Mouse (Mus musculus) stomach, embryonic 15.5 days (tissue): ENCODE data around the gene Prm2. TPM values are rescaled to one million over a fixed set of nuclear protein-coding genes. Genes with fewer than 3 reads are reported as not detected.

ENCODE experiments used
- ATAC-seq: fragments of 200-750 bp; cut with Nextera tagmentation; 2 replicates; pipeline ENCODE4 v1.8.0; 2017; ENCODE audit warnings: low read depth, moderate number of reproducible peaks, moderate TSS enrichment; ENCODE audit not compliant: insufficient read depth, low FRiP score
- H3K27ac ChIP-seq: fragments of 300-500 bp; sonication (generic); 2 replicates; pipeline ENCODE4 v1.5.1; 2015; ENCODE audit warnings: mild to moderate bottlenecking, inconsistent platforms
- H3K27me3 ChIP-seq: fragments of 300-500 bp; sonication (generic); replicated peaks from 2 replicates; pipeline ENCODE4 v1.6.1; 2015; ENCODE audit warnings: inconsistent platforms
- H3K36me3 ChIP-seq: fragments of 300-500 bp; sonication (generic); 2 replicates; pipeline ENCODE4 v1.6.1; 2015; ENCODE audit warnings: inconsistent platforms
- H3K4me1 ChIP-seq: fragments of 300-500 bp; sonication (generic); 2 replicates; pipeline ENCODE4 v1.6.1; 2015; ENCODE audit warnings: inconsistent platforms
- H3K4me2 ChIP-seq: fragments of 300-500 bp; sonication (generic); 2 replicates; pipeline ENCODE4 v1.6.1; 2015; ENCODE audit warnings: mild to moderate bottlenecking, inconsistent platforms
- H3K4me3 ChIP-seq: fragments of 300-500 bp; sonication (generic); replicated peaks from 2 replicates; pipeline ENCODE4 v1.5.1; 2015; ENCODE audit warnings: inconsistent platforms
- H3K9ac ChIP-seq: fragments of 300-500 bp; sonication (generic); 2 replicates; pipeline ENCODE4 v1.6.1; 2015; ENCODE audit warnings: inconsistent platforms
- H3K9me3 ChIP-seq: fragments of 300-500 bp; sonication (generic); 2 replicates; pipeline ENCODE4 v1.6.1; 2016; ENCODE audit warnings: inconsistent platforms
- WGBS: fragments of 180-500 bp; shearing (Covaris S2); methylation state at CpG from one replicate; pipeline ENCODE4 v1.1.7; 2015; 5-methylcytosine and 5-hydroxymethylcytosine counted together
- polyA plus RNA-seq: library from polyadenylated mRNA; unstranded; fragments of >200 nt; fragmentation: Nextera tagmentation; extraction: Ambion mirVana; gene quantifications from 2 replicates; pipeline ENCODE4 v1.2.1, GENCODE M21; 2015

Prm2 gene
- polyA plus RNA-seq, 1 experiment from 2014 or later: not detected

GRCm38 (mm10) chr16:10828461-10828805 lies 32.5 kb upstream of the Prm2 start:
- ATAC-seq: 0 out of 2 replicates have a peak, but pooled peaks have one; percentile 38
- Histone ChIP-seq H3K4me3 (no peak overlapping the region), H3K36me3 (no peaks in the 10 kb centered on the region), H3K9me3 (no peaks in the 10 kb centered on the region), H3K4me1 (no peaks in the 10 kb centered on the region), H3K27me3 (no peaks in the 10 kb centered on the region), H3K27ac (no peak overlapping the region), H3K9ac (no peak overlapping the region), H3K4me2 (no peak overlapping the region)
- WGBS: 64% methylated on average over 4 of the region's 4 CpGs

DNA sequence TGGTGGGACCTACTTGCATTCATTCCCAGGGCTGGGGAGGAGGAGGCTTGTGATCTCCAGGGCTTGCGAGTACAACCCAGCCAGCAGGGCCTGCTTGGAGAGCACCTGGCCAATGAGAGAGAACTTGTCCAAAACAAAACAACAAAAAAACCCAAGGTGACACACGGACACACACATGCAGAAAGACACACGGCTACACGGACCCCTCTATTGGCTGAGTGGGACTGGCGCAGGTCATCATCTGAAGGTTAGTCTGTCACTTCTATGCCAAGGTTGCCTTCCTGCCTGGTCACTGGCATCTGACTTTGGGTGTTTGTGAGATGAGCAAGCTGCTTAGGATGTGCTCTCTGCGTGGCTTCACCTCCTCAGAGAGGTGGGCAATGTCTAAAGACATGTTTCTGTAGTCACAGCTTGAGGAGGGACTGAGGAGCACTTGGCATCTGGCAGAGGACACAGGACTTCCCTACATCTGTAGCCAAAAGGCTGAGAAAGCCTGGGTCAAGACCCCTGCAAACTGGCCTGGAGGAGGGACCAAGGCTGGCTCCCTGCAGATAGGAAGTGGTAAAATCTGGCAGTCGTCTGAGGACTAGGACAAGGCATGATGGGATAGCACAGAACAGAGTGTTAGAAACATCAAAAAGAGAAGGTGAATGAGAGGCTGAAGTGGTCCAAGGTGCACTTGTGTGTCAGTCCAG lies 32.0 kb upstream of the Prm2 start:
- ATAC-seq: no peak
- Histone ChIP-seq H3K9ac (no peak overlapping the region), H3K27ac (no peak overlapping the region), H3K36me3 (no peaks in the 10 kb centered on the region), H3K9me3 (no peaks in the 10 kb centered on the region), H3K4me2 (no peak overlapping the region), H3K4me3 (no peak overlapping the region), H3K27me3 (no peaks in the 10 kb centered on the region), H3K4me1 (no peaks in the 10 kb centered on the region)
- WGBS: 78% methylated on average over 7 of the region's 7 CpGs

- no peaks in the 10 kb centered on the region for H3K4me1 ChIP-seq
- no peak for ATAC-seq
- no peaks in the 10 kb centered on the region for H3K27me3 ChIP-seq
- no peak overlapping the region for H3K4me2 ChIP-seq
- WGBS: 85% methylated on average over 9 of the region's 9 CpGs
- no peaks in the 10 kb centered on the region for H3K36me3 ChIP-seq
- no peak overlapping the region for H3K4me3 ChIP-seq
- no peak overlapping the region for H3K27ac ChIP-seq
- no peaks in the 10 kb centered on the region for H3K9me3 ChIP-seq
- H3K9ac ChIP-seq: no peak overlapping the region
These were observed 31.3 kb upstream of the Prm2 start for GRCm38 (mm10) chr16:10827269-10827668.

DNA sequence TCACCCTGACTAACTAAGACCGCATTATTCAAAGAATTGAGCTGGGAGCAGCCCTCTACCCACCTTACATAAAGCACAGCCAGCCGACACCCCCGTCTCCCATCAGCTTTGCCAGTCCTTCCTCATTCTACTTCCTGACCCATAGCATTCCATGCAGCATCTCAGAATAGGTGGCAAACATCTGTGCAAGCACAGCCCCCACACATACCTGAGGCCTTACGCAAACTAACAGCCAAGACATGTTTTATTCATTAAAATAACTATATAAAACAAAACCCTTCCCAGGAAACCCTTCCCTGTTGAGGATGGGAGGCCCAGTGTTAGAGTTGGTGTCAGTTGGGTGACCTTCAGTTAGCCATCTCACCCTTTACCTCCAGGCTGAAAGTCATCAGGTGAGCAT lies 29.9 kb upstream of the Prm2 start:
- no peak for ATAC-seq
- H3K27ac ChIP-seq: no peak overlapping the region

GRCm38 (mm10) chr16:10824536-10824935 lies 28.6 kb upstream of the Prm2 start:
- WGBS: 77% methylated on average over 1 of the region's 1 CpGs
- Histone ChIP-seq H3K9ac (no peak overlapping the region), H3K27ac (no peak overlapping the region), H3K27me3 (no peaks in the 10 kb centered on the region), H3K4me2 (no peak overlapping the region), H3K4me1 (0 out of 2 replicates have a peak, but pooled peaks cover 8% of the 10 kb centered on the region), H3K4me3 (no peak overlapping the region), H3K36me3 (no peaks in the 10 kb centered on the region), H3K9me3 (no peaks in the 10 kb centered on the region)
- ATAC-seq: no peak

More for the DNA sequence above, 29.9 kb upstream of the Prm2 start:
- H3K4me1 ChIP-seq: 0 out of 2 replicates have a peak, but pooled peaks cover 5% of the 10 kb centered on the region
- WGBS: 84% methylated on average over 4 of the region's 4 CpGs
- no peaks in the 10 kb centered on the region for H3K27me3 ChIP-seq
- H3K36me3 ChIP-seq: no peaks in the 10 kb centered on the region
- H3K9ac ChIP-seq: no peak overlapping the region
- H3K9me3 ChIP-seq: no peaks in the 10 kb centered on the region
- no peak overlapping the region for H3K4me3 ChIP-seq
- no peak overlapping the region for H3K4me2 ChIP-seq

GRCm38 (mm10) chr16:10821387-10821786 lies 25.5 kb upstream of the Prm2 start:
- 56% methylated on average over 4 of the region's 4 CpGs for WGBS
- Histone ChIP-seq H3K27ac (no peak overlapping the region; the same call in 1 of the 2 replicates), H3K4me3 (no peak overlapping the region), H3K9ac (no peak overlapping the region), H3K9me3 (no peaks in the 10 kb centered on the region), H3K36me3 (no peaks in the 10 kb centered on the region), H3K27me3 (no peaks in the 10 kb centered on the region), H3K4me2 (no peak overlapping the region), H3K4me1 (0 out of 2 replicates have a peak, but pooled peaks cover 8% of the 10 kb centered on the region)
- ATAC-seq: peak; percentile 41; the same call in 1 of the 2 replicates

DNA sequence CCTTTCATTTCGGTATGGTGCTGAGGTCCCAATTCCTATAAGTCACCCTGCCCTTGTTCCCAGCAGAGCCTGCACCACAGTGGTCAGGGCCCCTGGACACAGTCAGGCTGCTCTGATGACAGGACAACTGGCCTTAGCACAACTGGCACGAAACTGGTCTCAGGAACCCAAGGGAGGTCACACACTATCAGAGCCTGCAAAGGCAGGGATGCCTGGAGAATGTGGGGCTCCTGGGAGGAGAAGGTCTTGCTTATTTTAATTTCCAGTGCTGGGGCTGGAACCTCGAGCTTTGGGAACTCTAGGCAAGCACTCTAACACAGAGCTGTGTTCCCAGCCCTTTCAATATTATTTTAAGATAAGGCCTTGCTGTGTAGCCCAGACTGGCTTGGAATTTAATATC lies 24.0 kb upstream of the Prm2 start:
- H3K36me3 ChIP-seq: no peaks in the 10 kb centered on the region
- H3K9ac ChIP-seq: no peak overlapping the region
- no peaks in the 10 kb centered on the region for H3K27me3 ChIP-seq
- H3K4me1 ChIP-seq: 0 out of 2 replicates have a peak, but pooled peaks cover 8% of the 10 kb centered on the region
- no peak overlapping the region for H3K4me2 ChIP-seq
- no peak overlapping the region for H3K27ac ChIP-seq
- H3K9me3 ChIP-seq: no peaks in the 10 kb centered on the region
- ATAC-seq: no peak
- WGBS: 69% methylated on average over 3 of the region's 3 CpGs
- H3K4me3 ChIP-seq: no peak overlapping the region

DNA sequence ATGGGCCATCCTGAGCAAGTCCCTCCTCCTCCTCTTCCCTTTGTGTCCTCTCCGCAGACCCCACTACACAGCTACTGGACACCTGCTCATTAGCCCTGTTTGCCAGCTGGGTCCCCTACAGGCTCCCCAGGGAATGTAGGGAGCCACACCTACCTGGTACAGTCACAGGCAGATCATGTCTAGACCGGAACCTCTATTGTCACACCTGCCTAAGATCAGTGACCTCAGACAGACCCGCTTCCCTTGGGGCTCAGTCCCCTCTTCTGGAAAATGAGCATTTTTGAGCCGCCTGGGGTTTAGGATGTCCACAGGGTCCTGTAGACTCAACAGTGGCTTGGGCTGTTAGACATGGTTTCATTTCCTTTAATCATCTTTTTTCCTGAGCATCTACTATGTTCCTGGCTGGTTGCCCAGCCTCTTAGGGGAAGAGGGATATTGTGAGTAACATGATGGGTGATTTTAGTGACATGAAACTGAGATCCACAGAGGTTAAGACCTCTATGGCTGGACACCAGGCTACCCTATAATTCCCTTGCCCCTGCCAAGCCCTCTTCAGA lies 22.7 kb upstream of the Prm2 start:
- 79% methylated on average over 4 of the region's 4 CpGs for WGBS

DNA sequence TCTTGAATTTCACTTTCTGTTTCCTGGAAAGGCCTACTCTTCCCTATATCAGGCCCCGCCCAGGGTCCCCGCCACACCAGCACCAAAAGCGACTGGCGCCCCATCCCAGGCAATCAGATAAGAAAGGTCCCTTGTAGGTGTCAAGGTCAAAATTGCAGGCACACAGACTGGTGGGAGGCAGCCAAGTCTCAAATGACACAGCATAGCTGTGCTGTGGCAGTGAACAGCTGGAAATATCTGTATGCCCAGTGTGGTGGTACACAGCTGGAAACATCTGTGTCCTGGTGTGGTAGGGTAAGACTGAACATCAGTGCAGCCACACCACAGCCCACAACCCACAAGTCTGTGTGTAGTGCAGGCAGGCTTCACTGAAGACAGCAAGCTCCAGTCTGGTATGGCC lies 18.9 kb upstream of the Prm2 start:
- no peak overlapping the region for H3K9ac ChIP-seq
- WGBS: 55% methylated on average over 4 of the region's 4 CpGs
- no peak for ATAC-seq

More for the DNA sequence above, 22.7 kb upstream of the Prm2 start:
- Histone ChIP-seq H3K4me1 (0 out of 2 replicates have a peak, but pooled peaks cover 8% of the 10 kb centered on the region), H3K9me3 (no peaks in the 10 kb centered on the region), H3K4me2 (no peak overlapping the region), H3K36me3 (no peaks in the 10 kb centered on the region), H3K4me3 (no peak overlapping the region), H3K27me3 (no peaks in the 10 kb centered on the region), H3K27ac (no peak overlapping the region), H3K9ac (no peak overlapping the region)
- 0 out of 2 replicates have a peak, but pooled peaks have one; percentile 19 for ATAC-seq

GRCm38 (mm10) chr16:10813726-10814125 lies 17.8 kb upstream of the Prm2 start:
- Histone ChIP-seq H3K4me1 (no peaks in the 10 kb centered on the region), H3K27ac (no peak overlapping the region), H3K9ac (no peak overlapping the region), H3K9me3 (no peaks in the 10 kb centered on the region), H3K27me3 (no peaks in the 10 kb centered on the region), H3K4me2 (no peak overlapping the region), H3K4me3 (no peak overlapping the region), H3K36me3 (no peaks in the 10 kb centered on the region)
- 73% methylated on average over 4 of the region's 4 CpGs for WGBS
- ATAC-seq: no peak

More for the DNA sequence above, 18.9 kb upstream of the Prm2 start:
- Histone ChIP-seq H3K4me2 (no peak overlapping the region), H3K4me1 (no peaks in the 10 kb centered on the region), H3K27ac (no peak overlapping the region), H3K4me3 (no peak overlapping the region), H3K27me3 (no peaks in the 10 kb centered on the region), H3K36me3 (no peaks in the 10 kb centered on the region), H3K9me3 (no peaks in the 10 kb centered on the region)

- no peaks in the 10 kb centered on the region for H3K9me3 ChIP-seq
- WGBS: 83% methylated on average over 2 of the region's 2 CpGs
- H3K4me2 ChIP-seq: no peak within 1 kb of the TSS
- no peaks in the 10 kb centered on the region for H3K36me3 ChIP-seq
- no peak within 1 kb of the TSS for H3K27ac ChIP-seq
- H3K9ac ChIP-seq: no peak within 1 kb of the TSS
- H3K4me3 ChIP-seq: no peak within 1 kb of the TSS
- no peaks in the 10 kb centered on the region for H3K4me1 ChIP-seq
- no peaks in the 10 kb centered on the region for H3K27me3 ChIP-seq
- no peak for ATAC-seq
These were observed 17.0 kb upstream of the Prm2 start, which contains the start of gene Gm11172 for GRCm38 (mm10) chr16:10812865-10813371. TSS of gene Gm11172 (plus strand) at chr16:10812915.

GRCm38 (mm10) chr16:10810376-10810775 lies 14.4 kb upstream of the Prm2 start:
- H3K4me1 ChIP-seq: no peaks in the 10 kb centered on the region
- no peaks in the 10 kb centered on the region for H3K36me3 ChIP-seq
- H3K4me2 ChIP-seq: no peak overlapping the region
- no peak overlapping the region for H3K4me3 ChIP-seq
- 87% methylated on average over 1 of the region's 1 CpGs for WGBS
- no peaks in the 10 kb centered on the region for H3K27me3 ChIP-seq
- H3K27ac ChIP-seq: no peak overlapping the region
- no peak overlapping the region for H3K9ac ChIP-seq
- no peak for ATAC-seq
- H3K9me3 ChIP-seq: no peaks in the 10 kb centered on the region
